Mouse (Mus musculus) yolk sac, embryonic 10.5 days (tissue): ENCODE results near the gene Itgb5.

Experiments used
- DNase-seq: peaks from one replicate; pipeline ENCODE4 v3.0.0-alpha.2; 2017; ENCODE audit warnings: low spot score

Itgb5 gene

GRCm38 (mm10) chr16:33879031-33879430 lies 49.6 kb downstream of the Itgb5 start:
- no peak for DNase-seq

GRCm38 (mm10) chr16:33879556-33879955 lies 50.1 kb downstream of the Itgb5 start:
- DNase-seq, result no peak

GRCm38 (mm10) chr16:33880765-33881164 lies 51.3 kb downstream of the Itgb5 start:
- DNase-seq, result no peak

- DNase-seq, result peak; percentile 25
Observed at GRCm38 (mm10) chr16:33882540-33882939, 53.1 kb downstream of the Itgb5 start.

DNA sequence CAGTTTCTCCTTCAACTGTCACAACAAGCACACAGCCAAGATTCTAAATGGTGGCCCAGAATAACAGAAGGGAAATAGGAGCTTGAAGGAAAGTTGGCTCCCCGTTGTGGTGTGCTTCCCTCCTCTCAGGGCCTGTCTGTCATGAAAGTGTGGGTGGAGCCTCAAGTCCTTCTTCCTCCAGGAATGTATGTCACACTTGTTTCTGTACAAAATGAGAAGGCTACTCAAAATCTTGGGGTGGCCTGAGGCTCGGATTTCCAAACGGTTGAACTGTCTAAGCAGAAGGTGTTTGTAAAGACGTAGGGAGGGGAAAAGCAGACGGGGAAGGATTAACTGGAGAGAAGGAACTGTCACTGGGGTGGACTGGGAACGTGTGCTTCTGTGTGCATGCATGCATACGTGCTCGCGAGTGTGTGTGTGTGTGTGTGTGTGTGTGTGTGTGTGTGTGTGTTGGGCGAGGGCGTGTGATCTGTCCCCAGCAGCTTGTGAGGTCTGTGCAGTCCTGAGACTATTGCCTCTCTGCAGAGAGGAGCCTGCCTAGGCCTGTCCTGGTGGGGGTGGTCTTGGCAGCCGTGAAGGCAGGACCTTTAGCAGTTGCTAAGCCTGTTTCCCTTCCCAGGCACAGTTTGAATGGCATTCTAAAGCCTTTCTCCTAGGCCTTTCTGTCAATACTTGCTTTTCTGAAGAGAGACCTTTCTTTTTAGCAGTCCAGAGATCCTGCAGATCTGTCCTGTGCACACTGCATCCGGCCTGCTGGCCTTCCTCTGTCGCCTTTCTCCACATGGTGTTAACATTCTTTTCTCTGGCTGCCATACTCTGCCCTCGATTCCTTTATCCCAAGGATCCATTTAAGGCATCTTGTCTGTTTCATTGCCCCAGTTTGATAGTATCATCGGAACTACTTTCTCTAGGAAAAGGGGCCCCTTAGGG lies 53.8 kb downstream of the Itgb5 start:
- no peak for DNase-seq

DNA sequence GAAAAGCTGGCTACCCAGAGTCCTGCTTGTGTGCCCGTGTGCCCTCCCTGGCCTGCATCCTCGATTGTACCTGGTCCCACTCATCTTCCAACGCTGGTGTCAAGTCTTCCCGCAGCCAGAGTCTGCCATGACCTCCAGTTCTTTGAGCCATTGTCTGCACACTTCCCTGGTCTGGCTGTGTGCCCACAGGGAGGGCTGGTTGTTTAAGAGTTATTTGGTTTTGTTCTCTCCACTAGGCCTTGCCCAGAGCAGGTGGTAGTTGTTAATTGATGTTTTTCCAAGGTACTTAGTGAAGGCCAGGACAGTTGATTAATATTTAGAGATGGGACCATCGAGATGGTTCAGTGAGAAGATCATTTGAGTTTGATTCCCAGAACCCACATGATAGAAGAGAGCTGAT lies 54.7 kb downstream of the Itgb5 start:
- no peak for DNase-seq

DNA sequence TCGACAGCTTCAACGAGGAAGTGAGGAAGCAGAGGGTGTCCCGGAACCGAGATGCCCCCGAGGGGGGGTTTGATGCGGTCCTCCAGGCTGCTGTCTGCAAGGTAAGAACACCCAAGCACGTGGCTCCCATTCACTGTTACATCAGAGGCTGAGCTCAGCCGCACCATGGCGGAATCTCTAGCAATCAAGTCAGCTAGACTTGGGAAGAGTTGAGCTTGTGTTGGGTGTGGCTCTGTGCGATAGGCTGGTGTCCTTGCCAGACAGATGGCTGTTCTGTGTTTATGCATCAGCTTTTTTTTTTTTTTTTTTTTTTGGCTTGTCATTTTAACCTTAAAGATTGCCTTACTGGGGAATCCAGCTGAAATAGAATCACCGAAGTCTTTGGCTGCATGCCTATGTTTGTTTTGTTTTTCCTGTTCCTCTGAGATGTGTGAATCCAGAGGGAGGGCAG lies 55.6 kb downstream of the Itgb5 start:
- peak; percentile 26 for DNase-seq

DNA sequence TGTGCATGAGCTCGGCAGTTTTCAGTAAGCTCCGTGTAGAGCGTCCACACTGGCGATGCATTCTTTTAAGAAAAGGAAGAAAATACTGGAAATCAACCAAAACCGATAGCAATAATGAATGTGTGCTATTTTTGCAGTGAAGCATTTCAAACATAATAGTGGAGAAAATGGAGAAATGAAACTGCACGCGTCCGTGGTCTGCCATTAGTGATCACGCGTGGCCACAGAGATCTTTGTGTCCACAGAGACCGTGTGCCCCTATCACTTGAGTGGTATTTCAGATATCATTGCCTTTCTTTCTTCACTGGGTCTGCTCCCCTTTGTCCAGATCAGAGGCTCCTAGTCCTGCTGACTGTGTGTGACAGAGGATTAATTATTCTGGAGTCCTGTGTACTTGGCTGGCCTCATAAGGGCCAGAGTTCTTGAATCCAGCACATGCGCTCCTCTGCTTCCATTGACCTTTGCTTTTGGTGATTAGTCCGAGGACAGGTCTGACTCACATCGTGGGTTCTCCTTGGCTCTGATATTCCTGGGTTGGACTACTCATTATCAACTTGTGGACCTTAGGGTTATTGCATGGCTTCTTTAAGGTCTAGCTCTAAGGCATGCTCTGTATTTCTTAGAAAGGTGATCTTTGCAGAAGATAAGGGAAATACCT lies 56.3 kb downstream of the Itgb5 start:
- DNase-seq, result peak; percentile 63

DNA sequence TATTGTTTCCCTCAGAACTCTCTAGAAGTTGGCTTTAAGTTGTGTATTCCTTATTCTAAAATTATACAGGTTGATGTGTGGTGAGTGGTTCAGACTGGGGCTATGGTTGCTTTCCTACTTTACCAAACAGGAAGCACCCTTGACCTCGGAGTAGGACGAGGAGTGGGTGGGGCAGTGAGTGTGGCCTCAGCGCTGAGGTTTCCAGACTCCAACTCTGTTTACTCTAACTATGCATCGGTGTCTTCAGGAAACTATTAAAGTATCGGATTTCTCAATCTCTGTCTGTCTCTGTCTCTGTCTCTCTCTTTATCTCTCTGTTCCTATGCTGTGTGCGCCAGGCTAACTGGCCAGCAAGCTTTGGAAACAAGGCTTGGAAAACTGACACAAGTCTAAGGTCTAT lies 57.2 kb downstream of the Itgb5 start:
- peak; percentile 74 for DNase-seq

- DNase-seq, result peak; percentile 72
Observed at GRCm38 (mm10) chr16:33887981-33888380, 58.5 kb downstream of the Itgb5 start.

- no peak for DNase-seq
Observed at GRCm38 (mm10) chr16:33889000-33889607, 59.6 kb downstream of the Itgb5 start.

- peak; percentile 19 for DNase-seq
Observed at GRCm38 (mm10) chr16:33891099-33891498, 61.6 kb downstream of the Itgb5 start.

DNA sequence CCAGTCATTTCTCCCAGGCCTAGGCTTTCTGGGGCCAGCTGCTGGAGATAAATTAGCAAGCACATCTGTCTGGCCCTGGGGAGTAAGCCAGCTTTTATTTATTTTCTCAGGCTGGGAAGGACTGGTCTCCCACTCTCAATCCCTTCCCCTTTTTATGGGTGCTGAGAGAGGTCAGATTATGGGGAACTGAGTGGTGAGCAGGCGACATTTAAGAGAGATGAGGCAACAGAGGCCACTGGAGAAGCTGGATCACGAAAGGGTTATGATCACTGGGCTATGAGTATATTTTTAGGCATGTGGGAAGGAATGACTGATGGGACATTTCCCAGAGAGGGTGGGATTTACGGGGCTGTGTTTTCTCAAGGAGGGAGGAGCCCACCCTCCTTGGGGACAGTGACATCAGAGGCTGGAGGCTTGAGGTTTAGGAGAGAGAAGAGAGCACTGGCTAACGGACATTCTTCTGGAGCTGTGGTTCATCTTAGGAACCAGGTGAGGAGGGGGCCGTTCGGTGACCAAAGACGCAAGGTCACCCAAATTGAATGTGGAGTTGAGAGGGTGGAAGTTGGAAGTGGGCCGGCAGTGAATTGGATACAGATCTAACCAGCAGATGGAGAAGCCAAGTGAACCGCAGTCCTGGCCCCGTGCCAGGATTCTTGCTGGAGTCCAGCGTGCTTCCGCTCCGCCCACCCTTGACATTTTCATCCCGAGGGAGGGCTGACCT lies 62.3 kb downstream of the Itgb5 start:
- peak; percentile 52 for DNase-seq

DNA sequence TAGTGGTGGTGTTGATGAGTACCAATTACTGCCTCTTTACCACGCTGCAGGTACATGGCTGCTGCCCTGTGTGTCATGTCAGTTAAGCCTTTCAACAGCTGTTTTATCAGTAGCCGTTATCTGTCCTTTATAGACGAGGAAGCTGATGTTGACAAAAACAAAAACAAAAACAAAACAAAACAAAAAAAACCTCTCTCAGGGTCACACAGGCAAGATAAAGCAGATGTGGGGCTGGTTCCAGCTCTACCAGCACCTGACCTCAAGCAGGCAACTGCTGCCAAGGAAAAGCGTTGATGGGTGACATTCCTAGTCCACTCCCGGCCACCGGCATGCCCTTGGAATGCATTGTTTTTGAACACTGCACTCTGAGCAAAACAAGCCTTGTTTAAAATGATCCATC lies 63.1 kb downstream of the Itgb5 start:
- no peak for DNase-seq

GRCm38 (mm10) chr16:33893796-33894195 lies 64.3 kb downstream of the Itgb5 start:
- no peak for DNase-seq

- no peak for DNase-seq
Observed at GRCm38 (mm10) chr16:33894449-33894848, 65.0 kb downstream of the Itgb5 start.

- no peak for DNase-seq
Observed at GRCm38 (mm10) chr16:33895690-33896089, 66.2 kb downstream of the Itgb5 start.

DNA sequence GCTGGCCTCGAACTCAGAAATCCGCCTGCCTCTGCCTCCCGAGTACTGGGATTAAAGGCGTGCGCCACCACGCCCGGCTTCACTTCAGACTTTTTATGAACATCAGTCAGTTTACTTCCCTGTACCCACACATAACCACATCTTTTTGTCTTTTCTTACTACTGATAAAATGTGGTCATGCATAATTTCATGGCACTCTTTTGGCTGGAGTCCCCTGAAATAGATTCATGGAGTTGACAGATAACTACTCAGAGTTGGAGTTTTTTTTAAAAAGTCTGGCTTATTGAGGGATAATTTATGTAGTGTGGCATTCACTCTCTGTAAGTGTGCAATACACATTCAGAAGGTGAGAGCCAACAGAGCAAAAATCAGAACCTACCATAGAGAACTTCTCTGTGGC lies 67.3 kb downstream of the Itgb5 start:
- DNase-seq, result no peak

- no peak for DNase-seq
Observed at GRCm38 (mm10) chr16:33903664-33904441, 74.4 kb downstream of the Itgb5 start.

DNA sequence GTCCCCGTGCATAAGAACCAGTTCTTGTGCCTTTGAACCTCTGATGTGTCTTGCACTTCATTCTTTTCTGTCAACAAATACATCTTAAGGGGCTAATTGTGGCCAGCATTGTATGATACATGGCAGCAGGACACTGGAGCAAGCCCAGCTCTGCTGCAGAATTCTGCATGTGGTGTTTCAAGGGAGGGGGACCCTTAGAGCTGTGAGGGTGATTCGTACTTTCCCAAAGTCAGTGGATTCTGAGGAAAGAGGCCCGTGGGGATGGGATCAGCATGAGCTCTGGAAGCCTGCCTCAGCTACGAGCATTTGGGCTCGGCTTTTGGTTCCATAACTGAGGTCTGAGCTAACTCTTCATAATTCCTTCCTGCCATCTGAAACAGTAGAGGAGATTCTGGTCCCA lies 75.1 kb downstream of the Itgb5 start:
- DNase-seq, result no peak

- no peak for DNase-seq
Observed at GRCm38 (mm10) chr16:33908239-33908638, 78.8 kb downstream of the Itgb5 start.
